Mouse (Mus musculus): ENCODE results near the gene Sprr2d. TPM values are rescaled to one million over a fixed set of nuclear protein-coding genes. Genes with fewer than 3 reads are reported as not detected.

Gene Sprr2d
- not detected for polyA plus RNA-seq (2017; shearing (Covaris generic))

- no peak for ATAC-seq
These were observed at the start of gene Sprr2d for GRCm38 (mm10) chr3:92338840-92339239. Gene Sprr2d (plus strand): TSS chr3:92339140.

GRCm38 (mm10) chr3:92307406-92307805, 31.5 kb upstream of the Sprr2d start:
- ATAC-seq = no peak

GRCm38 (mm10) chr3:92316320-92316719, 22.6 kb upstream of the Sprr2d start, which contains the start of gene Sprr2b:
Gene Sprr2b (plus strand): TSS chr3:92316620.
- no peak for ATAC-seq

- no peak for ATAC-seq
These were observed 21.6 kb upstream of the Sprr2d start for GRCm38 (mm10) chr3:92317384-92317783.

GRCm38 (mm10) chr3:92336278-92336677, 2.7 kb upstream of the Sprr2d start:
- no peak for ATAC-seq

- no peak for ATAC-seq
These were observed 12.9 kb downstream of the Sprr2d start, which contains the start of gene Sprr2e for GRCm38 (mm10) chr3:92351843-92352242. Gene Sprr2e (plus strand): TSS chr3:92352143.

- ATAC-seq = no peak
These were observed 22.7 kb downstream of the Sprr2d start for GRCm38 (mm10) chr3:92361619-92362018.

- ATAC-seq = no peak
These were observed 25.9 kb downstream of the Sprr2d start, which contains the start of gene Sprr2f for GRCm38 (mm10) chr3:92364887-92365286. Gene Sprr2f (plus strand): TSS chr3:92365187.

- ATAC-seq = no peak
These were observed 34.7 kb downstream of the Sprr2d start for GRCm38 (mm10) chr3:92373613-92374012.

- ATAC-seq = no peak
These were observed 46.4 kb downstream of the Sprr2d start, which contains the start of gene Sprr2h for GRCm38 (mm10) chr3:92385385-92385784. Gene Sprr2h (plus strand): TSS chr3:92385685.

Other genes with a start within 250 kb of the Sprr2d start
- gene Prr9, start 215.2 kb upstream of the Sprr2d start, polyA plus RNA-seq (2017; shearing (Covaris generic)) = not detected
- gene Lelp1, start 196.4 kb upstream of the Sprr2d start, polyA plus RNA-seq (2017; shearing (Covaris generic)) = not detected
- gene Sprr2a1, start 123.3 kb upstream of the Sprr2d start, polyA plus RNA-seq (2017; shearing (Covaris generic)) = under 1 TPM in 1 of 3 experiments, not detected in 2; 0.15 TPM
- gene Sprr2a2, start 123.2 kb upstream of the Sprr2d start, polyA plus RNA-seq (2017; shearing (Covaris generic)) = not detected
- gene Sprr2a3, start 53.7 kb upstream of the Sprr2d start, polyA plus RNA-seq (2017; shearing (Covaris generic)) = not detected
- not detected for gene Sprr2b, start 22.5 kb upstream of the Sprr2d start, polyA plus RNA-seq (2017; shearing (Covaris generic))
- gene Sprr2e, start 13.0 kb downstream of the Sprr2d start, polyA plus RNA-seq (2017; shearing (Covaris generic)) = not detected
- gene Sprr2f, start 26.0 kb downstream of the Sprr2d start, polyA plus RNA-seq (2017; shearing (Covaris generic)) = not detected
- gene Sprr2h, start 46.5 kb downstream of the Sprr2d start, polyA plus RNA-seq (2017; shearing (Covaris generic)) = not detected
- gene Sprr2i, start 68.9 kb downstream of the Sprr2d start, polyA plus RNA-seq (2017; shearing (Covaris generic)) = not detected
- not detected for gene Sprr2j-ps, start 78.9 kb downstream of the Sprr2d start, polyA plus RNA-seq (2017; shearing (Covaris generic))
- gene Gm9774, start 90.3 kb downstream of the Sprr2d start, polyA plus RNA-seq (2017; shearing (Covaris generic)) = 10 to 100 TPM in 1 of 3 experiments, 1 to 10 TPM in 2; 4.2 to 11.0 (median 7.7) TPM
- not detected for gene Sprr2k, start 93.4 kb downstream of the Sprr2d start, polyA plus RNA-seq (2017; shearing (Covaris generic))
- gene Sprr1b, start 99.6 kb downstream of the Sprr2d start, polyA plus RNA-seq (2017; shearing (Covaris generic)) = not detected
- gene Sprr3, start 119.6 kb downstream of the Sprr2d start, polyA plus RNA-seq (2017; shearing (Covaris generic)) = not detected
- not detected for gene Sprr1a, start 146.8 kb downstream of the Sprr2d start, polyA plus RNA-seq (2017; shearing (Covaris generic))
- not detected for gene Sprr4, start 161.4 kb downstream of the Sprr2d start, polyA plus RNA-seq (2017; shearing (Covaris generic))
- not detected for gene 2310046K23Rik, start 195.4 kb downstream of the Sprr2d start, polyA plus RNA-seq (2017; shearing (Covaris generic))
- gene Ivl, start 234.6 kb downstream of the Sprr2d start, polyA plus RNA-seq (2017; shearing (Covaris generic)) = not detected
- gene Smcp, start 249.9 kb downstream of the Sprr2d start, polyA plus RNA-seq (2017; shearing (Covaris generic)) = not detected

All from inflammation-experienced regulatory T-cells, adult 6 months (primary cell).